Mouse (Mus musculus) Muller cell, postnatal 12 days (primary cell): ENCODE results near the gene Ubp1.
"Not testable (repeated sequence)": the region's sequence is repeated elsewhere in the genome, so short reads cannot be mapped to it uniquely, and the experiment has no call there.

ENCODE experiments used
- DNase-seq: peaks from one replicate; pipeline ENCODE4 v3.0.0-alpha.2; 2015; ENCODE audit errors: inconsistent ontology term

The Ubp1 gene

GRCm38 (mm10) chr9:113930534-113931374 lies at the start of gene Ubp1:
TSS of gene Ubp1 (plus strand) at chr9:113930934.
- DNase-seq, result peak; percentile 99

- DNase-seq, result no peak
Observed at GRCm38 (mm10) chr9:113894903-113895302, 35.8 kb upstream of the Ubp1 start.

DNA sequence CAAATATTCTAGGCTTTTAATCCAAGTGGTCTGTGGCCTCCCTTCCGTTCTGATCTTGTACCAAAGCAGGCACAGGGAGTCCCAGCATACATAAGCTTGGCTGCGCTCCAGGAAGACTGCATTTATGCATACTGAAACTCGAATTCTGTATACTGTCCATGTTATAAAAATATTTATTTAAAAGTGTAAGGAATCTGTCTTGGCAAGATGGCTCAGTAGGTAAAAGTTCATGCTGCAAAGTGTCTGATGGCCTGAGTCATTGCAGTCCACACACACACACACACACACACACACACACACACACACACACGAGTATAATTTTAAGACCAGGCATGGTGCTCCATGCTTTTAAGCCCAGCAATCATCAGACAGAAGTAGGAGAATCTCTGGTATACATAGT lies 27.6 kb upstream of the Ubp1 start:
- DNase-seq, result no peak

DNA sequence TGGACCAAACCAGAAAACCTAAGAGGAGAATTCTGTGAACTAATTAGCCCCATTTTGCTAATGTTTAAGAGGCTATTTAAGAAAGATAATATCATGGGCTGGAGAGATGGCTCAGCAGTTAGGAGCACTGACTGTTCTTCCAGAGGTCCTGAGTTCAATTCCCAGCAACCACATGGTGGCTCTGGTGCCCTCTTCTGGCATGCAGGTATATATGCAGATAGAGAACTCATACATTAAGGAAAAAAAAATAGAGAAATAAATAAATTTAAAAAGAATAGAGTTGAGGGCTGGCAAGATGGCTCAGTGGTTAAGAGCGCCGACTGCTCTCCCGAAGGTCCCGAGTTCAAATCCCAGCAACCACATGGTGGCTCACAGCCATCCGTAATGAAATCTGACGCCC lies 26.4 kb upstream of the Ubp1 start:
- DNase-seq, result not testable (repeated sequence)

GRCm38 (mm10) chr9:113915789-113916188 lies 14.9 kb upstream of the Ubp1 start:
- no peak for DNase-seq

- DNase-seq, result no peak
Observed at GRCm38 (mm10) chr9:113922677-113923076, 8.1 kb upstream of the Ubp1 start.

DNA sequence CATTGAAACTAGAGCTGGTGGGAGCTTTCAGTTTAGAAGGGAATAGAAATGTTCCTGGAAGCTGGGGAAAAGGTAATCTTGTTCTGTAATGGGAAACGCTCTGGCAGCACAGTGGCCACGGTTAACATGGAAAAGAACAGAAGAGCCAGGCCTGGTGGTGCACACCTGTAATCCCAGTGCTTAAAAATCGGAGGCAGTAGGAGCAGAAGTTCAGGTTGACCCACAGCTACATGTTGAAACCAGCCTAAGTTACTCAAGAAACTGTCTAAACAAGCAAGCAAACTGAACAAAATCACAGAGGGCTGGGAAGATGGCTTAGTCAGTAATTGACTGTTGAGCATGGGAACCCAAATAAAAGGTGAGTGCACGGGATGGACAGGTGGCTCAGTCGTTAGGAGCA lies 5.9 kb upstream of the Ubp1 start:
- DNase-seq, result no peak

DNA sequence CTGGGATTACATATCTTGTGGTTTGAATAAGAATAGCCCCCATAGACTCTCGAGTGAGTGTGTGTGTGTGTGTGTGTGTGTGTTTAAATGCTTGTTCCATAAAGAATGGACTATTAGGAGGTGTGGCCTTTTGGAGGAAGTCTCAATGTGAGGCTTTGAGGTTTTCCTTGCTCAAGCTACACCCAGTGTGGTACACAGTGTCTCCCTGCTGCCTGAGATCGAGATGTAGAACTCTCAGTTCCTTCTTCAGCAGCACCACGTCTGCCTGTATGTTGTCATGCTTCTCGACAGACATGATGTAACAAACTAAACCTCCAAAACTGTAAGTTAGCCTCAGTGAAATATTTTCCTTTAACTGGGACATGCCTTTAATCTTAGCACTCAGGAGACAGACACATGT lies 2.1 kb upstream of the Ubp1 start:
- DNase-seq, result no peak

DNA sequence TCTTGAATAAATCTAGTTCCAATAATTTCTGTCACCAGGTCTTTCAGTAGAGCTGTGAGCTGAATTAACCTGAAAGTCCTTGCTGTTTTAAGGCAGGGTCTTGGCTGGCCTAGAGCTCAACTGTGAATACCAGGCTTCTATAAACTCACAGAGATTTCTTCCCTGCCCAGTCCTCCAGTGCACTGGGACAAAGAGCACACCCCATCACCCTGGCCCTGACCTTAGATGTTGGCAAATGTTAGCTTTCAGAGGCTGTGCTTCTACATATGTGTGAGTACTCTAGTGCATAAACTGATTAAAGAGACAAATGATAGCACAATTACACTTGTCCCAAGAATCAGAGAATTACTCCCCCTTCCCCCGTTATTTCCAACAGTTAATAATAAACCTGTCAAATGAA lies 1.1 kb upstream of the Ubp1 start:
- no peak for DNase-seq

GRCm38 (mm10) chr9:113931375-113932099 lies 803 bp downstream of the Ubp1 start:
- DNase-seq, result peak; percentile 25

GRCm38 (mm10) chr9:113932100-113932470 lies 1.4 kb downstream of the Ubp1 start:
- DNase-seq, result peak; percentile 39

GRCm38 (mm10) chr9:113932501-113932900 lies 1.8 kb downstream of the Ubp1 start:
- DNase-seq, result peak; percentile 25

- DNase-seq, result no peak
Observed at GRCm38 (mm10) chr9:113935638-113936037, 4.9 kb downstream of the Ubp1 start.

DNA sequence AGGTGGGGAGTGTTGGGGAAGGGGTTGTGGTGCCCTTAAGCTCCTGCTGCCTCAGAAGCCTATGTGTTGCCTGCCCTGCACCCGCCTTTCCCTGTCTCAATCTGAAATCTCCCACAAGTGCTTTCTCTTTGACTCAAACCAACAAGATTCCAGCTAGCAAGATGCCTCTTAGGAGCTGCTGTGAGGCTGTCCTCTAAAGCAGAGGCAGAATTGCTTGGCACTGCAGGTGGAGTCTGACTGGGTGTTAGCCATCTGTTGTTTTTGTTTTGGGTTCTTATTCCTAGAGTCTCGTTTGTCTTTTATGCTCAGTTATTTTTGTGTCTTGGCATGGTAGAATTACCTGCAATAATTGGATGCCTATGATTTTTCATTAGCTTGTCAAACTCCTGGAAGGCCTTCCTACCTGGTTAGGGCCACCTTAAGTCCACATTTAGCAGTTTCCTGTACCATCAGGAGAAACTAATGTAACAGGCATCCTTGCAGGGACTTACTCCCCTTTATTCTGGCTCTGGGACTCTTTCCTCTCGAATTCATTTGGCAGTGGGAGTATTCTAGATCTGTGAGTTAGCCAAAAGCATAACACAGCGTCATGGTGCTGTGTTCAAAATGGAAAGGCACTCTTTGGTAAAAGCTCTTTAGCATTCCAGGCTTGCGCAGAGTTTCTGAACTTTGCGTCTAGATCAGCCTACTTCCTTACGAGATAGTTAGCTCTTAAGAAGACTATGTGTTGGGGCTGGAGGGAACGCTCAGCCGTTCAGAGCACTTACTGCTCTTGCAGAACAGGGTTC lies 8.5 kb downstream of the Ubp1 start:
- DNase-seq, result no peak

- no peak for DNase-seq
Observed at GRCm38 (mm10) chr9:113941103-113941805, 10.5 kb downstream of the Ubp1 start.

GRCm38 (mm10) chr9:113943372-113943771 lies 12.6 kb downstream of the Ubp1 start:
- DNase-seq, result no peak

GRCm38 (mm10) chr9:113947216-113947615 lies 16.5 kb downstream of the Ubp1 start:
- DNase-seq, result no peak

DNA sequence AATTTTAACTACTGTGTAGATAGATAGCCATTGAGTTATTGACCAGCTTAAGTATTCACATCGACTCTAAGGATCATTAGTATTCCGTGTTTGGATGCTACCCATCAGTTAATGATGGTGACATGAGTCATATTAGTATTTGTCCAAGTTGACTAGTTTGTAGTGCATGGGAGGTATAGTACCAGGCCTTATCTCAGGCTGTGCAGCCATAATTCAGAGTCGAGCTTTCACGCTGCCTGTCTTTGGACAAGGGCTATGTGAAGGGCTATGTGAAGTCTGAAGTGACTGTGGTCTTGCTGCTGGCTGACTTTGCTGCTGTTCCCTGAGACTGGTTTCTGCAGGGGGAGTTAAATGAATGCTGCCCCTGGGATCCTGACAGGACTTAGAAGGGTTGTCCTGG lies 27.0 kb downstream of the Ubp1 start:
- no peak for DNase-seq

DNA sequence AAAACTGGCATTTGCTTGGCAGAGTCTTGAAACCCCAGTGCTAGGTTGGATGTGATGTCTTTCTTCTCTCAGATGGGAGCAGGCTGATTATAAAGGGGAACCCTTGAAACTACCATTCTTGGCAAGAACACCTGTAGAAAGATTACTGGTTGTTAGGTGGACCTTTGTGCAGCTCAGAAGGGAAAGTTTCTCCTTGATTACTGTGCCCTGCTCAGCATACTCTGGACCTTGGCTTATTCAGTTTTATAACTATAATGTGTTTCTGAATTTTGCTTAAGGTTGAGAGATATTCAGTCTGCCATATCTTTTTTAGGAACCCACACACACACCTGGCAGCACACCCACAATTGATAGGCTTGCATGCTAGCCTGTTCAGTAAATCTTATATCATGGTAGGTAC lies 33.0 kb downstream of the Ubp1 start:
- DNase-seq, result no peak

DNA sequence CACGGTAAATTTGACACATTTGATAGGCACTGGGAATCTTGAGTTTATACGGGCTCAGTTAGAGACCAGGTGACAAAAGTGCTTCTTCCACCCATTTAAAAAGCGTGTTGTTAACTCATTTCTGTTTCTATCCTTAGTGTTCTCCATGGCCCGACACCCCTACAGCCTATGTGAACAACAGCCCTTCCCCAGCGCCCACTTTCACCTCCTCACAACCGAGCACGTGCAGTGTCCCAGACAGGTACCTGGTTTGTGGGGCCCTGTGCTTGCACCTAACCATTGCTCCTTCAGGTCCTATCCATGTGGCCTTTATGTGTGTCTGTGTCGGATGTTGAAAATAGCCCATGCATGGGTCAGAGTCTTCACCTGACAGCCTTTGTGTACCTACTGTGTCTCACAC lies 33.7 kb downstream of the Ubp1 start:
- no peak for DNase-seq

DNA sequence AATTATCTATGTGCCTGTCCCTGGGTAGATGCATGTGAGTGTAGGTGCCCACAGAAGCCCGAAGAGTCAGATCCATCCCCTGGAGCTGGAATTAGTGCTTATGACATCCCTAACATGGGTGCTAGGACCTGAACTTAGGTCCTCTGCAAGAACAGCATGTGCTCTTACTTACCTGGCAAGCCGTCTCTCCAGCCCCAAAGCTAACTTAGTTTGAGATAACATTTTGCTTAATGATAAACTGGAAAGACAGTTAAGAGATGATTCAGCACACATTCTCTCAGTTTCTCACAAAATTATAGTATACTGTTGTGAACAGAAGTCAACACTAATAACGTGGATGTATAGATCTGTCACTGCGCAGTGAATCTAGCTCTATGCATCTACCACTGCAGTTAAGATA lies 36.1 kb downstream of the Ubp1 start:
- DNase-seq, result no peak

- DNase-seq, result no peak
Observed at GRCm38 (mm10) chr9:113968967-113969366, 38.2 kb downstream of the Ubp1 start.
